Mouse (Mus musculus) forebrain, embryonic 14.5 days (tissue): ENCODE measurements around the gene Adam22. TPM values are rescaled to one million over a fixed set of nuclear protein-coding genes. Genes with fewer than 3 reads are reported as not detected.

Experiments used
- ATAC-seq: fragments of 200-750 bp; cut with Nextera tagmentation; 2 replicates; pipeline ENCODE4 v1.8.0; 2017; ENCODE audit warnings: mild to moderate bottlenecking, moderate library complexity
- DNase-seq: peaks from one replicate; pipeline ENCODE4 v3.0.0-alpha.2; 2015; ENCODE audit warnings: low spot score
- H3K27ac ChIP-seq: fragments of 300-500 bp; sonication (generic); 2 replicates; pipeline ENCODE4 v1.5.1; 2014; ENCODE audit warnings: low read depth, mild to moderate bottlenecking, control low read depth, low read length, moderate library complexity
- H3K27me3 ChIP-seq: fragments of 300-500 bp; sonication (generic); replicated peaks from 2 replicates; pipeline ENCODE4 v1.6.1; 2014; ENCODE audit warnings: low read length, control low read depth, mixed read lengths; ENCODE audit not compliant: control insufficient read depth, insufficient read depth
- H3K36me3 ChIP-seq: fragments of 300-500 bp; sonication (generic); 2 replicates; pipeline ENCODE4 v1.6.1; 2014; ENCODE audit warnings: low read length, control low read depth; ENCODE audit not compliant: control insufficient read depth, insufficient read depth
- H3K4me1 ChIP-seq: fragments of 300-500 bp; sonication (generic); 2 replicates; pipeline ENCODE4 v1.6.1; 2014; ENCODE audit warnings: antibody characterized with exemption, low read length, control low read depth; ENCODE audit not compliant: control insufficient read depth, insufficient read depth
- H3K4me2 ChIP-seq: fragments of 300-500 bp; sonication (generic); 2 replicates; pipeline ENCODE4 v1.6.1; 2014; ENCODE audit warnings: mild to moderate bottlenecking, control low read depth, low read length
- H3K4me3 ChIP-seq: fragments of 300-500 bp; sonication (generic); 2 replicates; pipeline ENCODE4 v1.5.1; 2014; ENCODE audit warnings: low read depth, low read length, control low read depth
- H3K9ac ChIP-seq: fragments of 300-500 bp; sonication (generic); 2 replicates; pipeline ENCODE4 v1.6.1; 2014; ENCODE audit warnings: mild to moderate bottlenecking, low read length, control low read depth, moderate library complexity
- H3K9me3 ChIP-seq: fragments of 300-500 bp; sonication (generic); replicated peaks from 2 replicates; pipeline ENCODE4 v1.6.1; 2016; ENCODE audit warnings: low read length, control low read depth, mixed read lengths; ENCODE audit not compliant: control insufficient read depth
- WGBS: fragments of 180-500 bp; shearing (Covaris S2); extraction: QIAGEN DNeasy Blood & Tissue Kit; methylation state at CpG from one replicate; pipeline ENCODE4 v1.1.7; 2014; 5-methylcytosine and 5-hydroxymethylcytosine counted together
- polyA plus RNA-seq: library from polyadenylated mRNA; unstranded; fragments of >200 nt; fragmentation: Nextera tagmentation; extraction: Ambion mirVana; gene quantifications from 2 replicates; pipeline ENCODE4 v1.2.1, GENCODE M21; 2014

Adam22 gene
- polyA plus RNA-seq, 1 experiment from 2014 or later, result 28.7 TPM

GRCm38 (mm10) chr5:8368781-8369180 lies 821 bp upstream of the Adam22 start:
- Histone ChIP-seq H3K27ac (no peak overlapping the region), H3K4me1 (no peaks in the 10 kb centered on the region), H3K27me3 (no peaks in the 10 kb centered on the region), H3K4me2 (no peak overlapping the region), H3K36me3 (no peaks in the 10 kb centered on the region), H3K9me3 (no peaks in the 10 kb centered on the region), H3K4me3 (no peak overlapping the region), H3K9ac (no peak overlapping the region)
- WGBS, result 84% methylated on average over 5 of the region's 5 CpGs
- DNase-seq (no peak), ATAC-seq (no peak)

- ATAC-seq (no peak), DNase-seq (no peak)
- H3K9me3 ChIP-seq, result no peaks in the 10 kb centered on the region
- H3K4me1 ChIP-seq, result no peaks in the 10 kb centered on the region
- H3K9ac ChIP-seq, result peak overlapping the region; percentile 86; the same call in 1 of the 2 replicates
- H3K36me3 ChIP-seq, result no peaks in the 10 kb centered on the region
- no peak overlapping the region for H3K27ac ChIP-seq
- 38% methylated on average over 7 of the region's 7 CpGs for WGBS
- H3K27me3 ChIP-seq, result no peaks in the 10 kb centered on the region
- H3K4me2 ChIP-seq, result peak overlapping the region; percentile 75
- peak overlapping the region; percentile 77 for H3K4me3 ChIP-seq
These were observed 350 bp upstream of the Adam22 start for GRCm38 (mm10) chr5:8368328-8368692.

- Histone ChIP-seq H3K27ac (peak overlapping the region; percentile 55), H3K9me3 (no peaks in the 10 kb centered on the region), H3K4me1 (no peaks in the 10 kb centered on the region), H3K4me2 (peak overlapping the region; percentile 75), H3K9ac (peak overlapping the region; percentile 86), H3K27me3 (no peaks in the 10 kb centered on the region), H3K36me3 (no peaks in the 10 kb centered on the region), H3K4me3 (peak overlapping the region; percentile 77)
- DNase-seq (peak; percentile 58), ATAC-seq (peak; percentile 44)
- WGBS, result under 1% methylated on average over 25 of the region's 25 CpGs
These were observed 968 bp downstream of the Adam22 start for GRCm38 (mm10) chr5:8366771-8367613.

GRCm38 (mm10) chr5:8362361-8362760 lies 5.6 kb downstream of the Adam22 start:
- Histone ChIP-seq H3K4me2 (no peak overlapping the region), H3K9me3 (no peaks in the 10 kb centered on the region), H3K36me3 (no peaks in the 10 kb centered on the region), H3K27ac (no peak overlapping the region), H3K27me3 (no peaks in the 10 kb centered on the region), H3K4me1 (0 out of 2 replicates have a peak, but pooled peaks cover 3% of the 10 kb centered on the region), H3K9ac (no peak overlapping the region), H3K4me3 (no peak overlapping the region)
- ATAC-seq (no peak), DNase-seq (peak; percentile 63)
- WGBS, result 71% methylated on average over 1 of the region's 1 CpGs

GRCm38 (mm10) chr5:8357677-8358076 lies 10.3 kb downstream of the Adam22 start:
- no peak for ATAC-seq
- H3K9me3 ChIP-seq, result no peaks in the 10 kb centered on the region
- H3K36me3 ChIP-seq, result no peaks in the 10 kb centered on the region
- no peaks in the 10 kb centered on the region for H3K27me3 ChIP-seq
- no peak overlapping the region for H3K4me2 ChIP-seq
- DNase-seq, result no peak
- WGBS, result 78% methylated on average over 8 of the region's 8 CpGs
- 0 out of 2 replicates have a peak, but pooled peaks cover 3% of the 10 kb centered on the region for H3K4me1 ChIP-seq
- H3K4me3 ChIP-seq, result no peak overlapping the region
- no peak overlapping the region for H3K9ac ChIP-seq
- H3K27ac ChIP-seq, result peak overlapping the region; percentile 30; the same call in 1 of the 2 replicates

- Histone ChIP-seq H3K9ac (no peak overlapping the region), H3K4me3 (no peak overlapping the region), H3K36me3 (no peaks in the 10 kb centered on the region), H3K27me3 (no peaks in the 10 kb centered on the region), H3K4me2 (no peak overlapping the region), H3K9me3 (no peaks in the 10 kb centered on the region), H3K27ac (peak overlapping the region; percentile 30; the same call in 1 of the 2 replicates), H3K4me1 (0 out of 2 replicates have a peak, but pooled peaks cover 3% of the 10 kb centered on the region)
- WGBS, result 67% methylated on average over 13 of the region's 13 CpGs
- ATAC-seq (no peak), DNase-seq (peak; percentile 9)
These were observed 10.9 kb downstream of the Adam22 start for GRCm38 (mm10) chr5:8356885-8357651.

- Histone ChIP-seq H3K36me3 (no peaks in the 10 kb centered on the region), H3K4me1 (0 out of 2 replicates have a peak, but pooled peaks cover 3% of the 10 kb centered on the region), H3K27ac (no peak overlapping the region), H3K4me3 (no peak overlapping the region), H3K27me3 (no peaks in the 10 kb centered on the region), H3K4me2 (no peak overlapping the region), H3K9ac (no peak overlapping the region), H3K9me3 (no peaks in the 10 kb centered on the region)
- DNase-seq (no peak), ATAC-seq (no peak)
- WGBS, result 65% methylated on average over 2 of the region's 2 CpGs
These were observed 11.6 kb downstream of the Adam22 start for GRCm38 (mm10) chr5:8356326-8356725.

GRCm38 (mm10) chr5:8349557-8349956 lies 18.4 kb downstream of the Adam22 start:
- WGBS, result 79% methylated on average over 10 of the region's 10 CpGs
- Histone ChIP-seq H3K27ac (no peak overlapping the region), H3K27me3 (no peaks in the 10 kb centered on the region), H3K4me3 (no peak overlapping the region), H3K9ac (no peak overlapping the region), H3K4me1 (no peaks in the 10 kb centered on the region), H3K9me3 (no peaks in the 10 kb centered on the region), H3K4me2 (no peak overlapping the region), H3K36me3 (no peaks in the 10 kb centered on the region)
- no peak for DNase-seq
- no peak for ATAC-seq

- H3K9me3 ChIP-seq, result no peaks in the 10 kb centered on the region
- no peak for DNase-seq
- no peak for ATAC-seq
These were observed 21.6 kb downstream of the Adam22 start for GRCm38 (mm10) chr5:8346329-8346728.

More at GRCm38 (mm10) chr5:8346329-8346728, 21.6 kb downstream of the Adam22 start:
- no peaks in the 10 kb centered on the region for H3K27me3 ChIP-seq
- no peaks in the 10 kb centered on the region for H3K36me3 ChIP-seq
- no peak overlapping the region for H3K9ac ChIP-seq
- no peaks in the 10 kb centered on the region for H3K4me1 ChIP-seq
- no peak overlapping the region for H3K27ac ChIP-seq
- no peak overlapping the region for H3K4me2 ChIP-seq
- no peak overlapping the region for H3K4me3 ChIP-seq
